Mouse (Mus musculus) neural tube, embryonic 11.5 days (tissue): Measurements from ENCODE around the gene Fam104a. TPM values are rescaled to one million over a fixed set of nuclear protein-coding genes. Genes with fewer than 3 reads are reported as not detected.

Experiments
- ATAC-seq: fragments of 200-750 bp; cut with Nextera tagmentation; 2 replicates; pipeline ENCODE4 v1.8.0; 2017; ENCODE audit warnings: moderate number of reproducible peaks, mild to moderate bottlenecking, moderate TSS enrichment, moderate library complexity; ENCODE audit not compliant: insufficient read depth, low FRiP score, low TSS enrichment
- DNase-seq: peaks from one replicate; pipeline ENCODE4 v3.0.0-alpha.2; 2015; ENCODE audit warnings: low spot score
- H3K27ac ChIP-seq: fragments of 300-500 bp; sonication (generic); 2 replicates; pipeline ENCODE4 v1.5.1; 2014; ENCODE audit warnings: low read depth, mild to moderate bottlenecking, low read length
- H3K27me3 ChIP-seq: fragments of 300-500 bp; sonication (generic); 2 replicates; pipeline ENCODE4 v1.6.1; 2014; ENCODE audit warnings: mild to moderate bottlenecking, low read length, mixed read lengths; ENCODE audit not compliant: control insufficient read depth, insufficient read depth
- H3K36me3 ChIP-seq: fragments of 300-500 bp; sonication (generic); 2 replicates; pipeline ENCODE4 v1.6.1; 2014; ENCODE audit warnings: mild to moderate bottlenecking, low read length, moderate library complexity, mixed read lengths; ENCODE audit not compliant: control insufficient read depth, insufficient read depth
- H3K4me1 ChIP-seq: fragments of 300-500 bp; sonication (generic); 2 replicates; pipeline ENCODE4 v1.6.1; 2014; ENCODE audit warnings: low read length, mixed read lengths; ENCODE audit not compliant: control insufficient read depth, insufficient read depth
- H3K4me2 ChIP-seq: fragments of 300-500 bp; sonication (generic); 2 replicates; pipeline ENCODE4 v1.6.1; 2014; ENCODE audit warnings: low read depth, mild to moderate bottlenecking, moderate library complexity
- H3K4me3 ChIP-seq: fragments of 300-500 bp; sonication (generic); 2 replicates; pipeline ENCODE4 v1.5.1; 2014; ENCODE audit warnings: low read depth, low read length
- H3K9ac ChIP-seq: fragments of 300-500 bp; sonication (generic); 2 replicates; pipeline ENCODE4 v1.6.1; 2014; ENCODE audit warnings: mild to moderate bottlenecking, low read length
- H3K9me3 ChIP-seq: fragments of 300-500 bp; sonication (generic); 2 replicates; pipeline ENCODE4 v1.6.1; 2016; ENCODE audit warnings: low read length; ENCODE audit not compliant: control insufficient read depth
- WGBS: fragments of 180-500 bp; shearing (Covaris S2); extraction: QIAGEN DNeasy Blood & Tissue Kit; methylation state at CpG from one replicate; pipeline ENCODE4 v1.1.7; 2014; 5-methylcytosine and 5-hydroxymethylcytosine counted together
- polyA plus RNA-seq: library from polyadenylated mRNA; unstranded; fragments of >200 nt; fragmentation: Nextera tagmentation; extraction: Ambion mirVana; gene quantifications from 2 replicates; pipeline ENCODE4 v1.2.1, GENCODE M21; 2014

The Fam104a gene
- polyA plus RNA-seq, 1 experiment from 2014 or later = 57.9 TPM

- peaks cover 13% of the 10 kb centered on the region for H3K36me3 ChIP-seq
- peaks cover 10% of the 10 kb centered on the region for H3K4me1 ChIP-seq
- DNase-seq (no peak), ATAC-seq (no peak)
- no peak overlapping the region for H3K4me2 ChIP-seq
- no peak overlapping the region for H3K27ac ChIP-seq
- WGBS = 92% methylated on average over 15 of the region's 15 CpGs
- no peaks in the 10 kb centered on the region for H3K27me3 ChIP-seq
- no peak overlapping the region for H3K9ac ChIP-seq
- H3K9me3 ChIP-seq = no peaks in the 10 kb centered on the region
- no peak overlapping the region for H3K4me3 ChIP-seq
Observed at GRCm38 (mm10) chr11:113654105-113654504, 29.9 kb downstream of the Fam104a start.

GRCm38 (mm10) chr11:113652516-113652915 lies 31.4 kb downstream of the Fam104a start:
- DNase-seq (no peak), ATAC-seq (no peak)
- Histone ChIP-seq H3K4me3 (no peak overlapping the region), H3K4me1 (peaks cover 10% of the 10 kb centered on the region), H3K9ac (no peak overlapping the region), H3K27me3 (no peaks in the 10 kb centered on the region), H3K9me3 (no peaks in the 10 kb centered on the region), H3K36me3 (peaks cover 12% of the 10 kb centered on the region), H3K4me2 (no peak overlapping the region), H3K27ac (0 out of 2 replicates have a peak overlapping the region, but pooled peaks have one; percentile 17)
- 88% methylated on average over 6 of the region's 6 CpGs for WGBS

- WGBS = 59% methylated on average over 8 of the region's 8 CpGs
- Histone ChIP-seq H3K4me3 (no peak overlapping the region), H3K9me3 (no peaks in the 10 kb centered on the region), H3K27ac (peak overlapping the region; percentile 65), H3K36me3 (peaks cover 7% of the 10 kb centered on the region), H3K27me3 (no peaks in the 10 kb centered on the region), H3K9ac (no peak overlapping the region), H3K4me2 (no peak overlapping the region), H3K4me1 (peaks cover 10% of the 10 kb centered on the region)
- peak; percentile 59 for DNase-seq
- ATAC-seq = no peak
Observed at GRCm38 (mm10) chr11:113651907-113652273, 32.1 kb downstream of the Fam104a start.

- Histone ChIP-seq H3K9me3 (no peaks in the 10 kb centered on the region), H3K9ac (no peak overlapping the region), H3K4me3 (no peak overlapping the region), H3K4me1 (peaks cover 10% of the 10 kb centered on the region), H3K36me3 (peaks cover 7% of the 10 kb centered on the region), H3K27me3 (no peaks in the 10 kb centered on the region), H3K4me2 (0 out of 2 replicates have a peak overlapping the region, but pooled peaks have one; percentile 2), H3K27ac (peak overlapping the region; percentile 65)
- peak; percentile 18 for DNase-seq
- WGBS = 55% methylated on average over 22 of the region's 22 CpGs
- ATAC-seq = no peak; the same call in 1 of the 2 replicates
Observed at GRCm38 (mm10) chr11:113651206-113651906, 32.6 kb downstream of the Fam104a start.

- Histone ChIP-seq H3K4me1 (peaks cover 10% of the 10 kb centered on the region), H3K27ac (peak within 1 kb of the TSS; percentile 81), H3K4me2 (peak within 1 kb of the TSS; percentile 56), H3K9me3 (no peaks in the 10 kb centered on the region), H3K36me3 (0 out of 2 replicates have a peak, but pooled peaks cover 3% of the 10 kb centered on the region), H3K9ac (peak within 1 kb of the TSS; percentile 93), H3K4me3 (peak within 1 kb of the TSS; percentile 61), H3K27me3 (no peaks in the 10 kb centered on the region)
- ATAC-seq = peak; percentile 69; the same call in 1 of the 2 replicates
- DNase-seq = peak; percentile 88
- WGBS = under 1% methylated on average over 76 of the region's 91 CpGs
Observed at GRCm38 (mm10) chr11:113649353-113650210, 34.4 kb downstream of the Fam104a start, which contains the start of gene Slc39a11. TSS of gene Slc39a11 (minus strand) at chr11:113650079.

GRCm38 (mm10) chr11:113648690-113649352 lies 35.1 kb downstream of the Fam104a start, which contains the start of gene Cog1:
TSS of gene Cog1 (plus strand) at chr11:113649169.
- Histone ChIP-seq H3K9me3 (no peaks in the 10 kb centered on the region), H3K27ac (peak within 1 kb of the TSS; percentile 81), H3K4me3 (peak within 1 kb of the TSS; percentile 61), H3K27me3 (no peaks in the 10 kb centered on the region), H3K4me2 (peak within 1 kb of the TSS; percentile 56), H3K36me3 (0 out of 2 replicates have a peak, but pooled peaks cover 1% of the 10 kb centered on the region), H3K9ac (peak within 1 kb of the TSS; percentile 93), H3K4me1 (peaks cover 10% of the 10 kb centered on the region)
- WGBS = 43% methylated on average over 26 of the region's 26 CpGs
- DNase-seq = no peak
- ATAC-seq = no peak

- ATAC-seq = no peak
- no peak overlapping the region for H3K27ac ChIP-seq
- H3K4me1 ChIP-seq = peaks cover 10% of the 10 kb centered on the region
- DNase-seq = peak; percentile 88
- H3K9ac ChIP-seq = peak overlapping the region; percentile 29; the same call in 1 of the 2 replicates
- no peaks in the 10 kb centered on the region for H3K36me3 ChIP-seq
- WGBS = 3% methylated on average over 15 of the region's 15 CpGs
- H3K9me3 ChIP-seq = no peaks in the 10 kb centered on the region
- no peak overlapping the region for H3K4me3 ChIP-seq
- H3K27me3 ChIP-seq = no peaks in the 10 kb centered on the region
- peak overlapping the region; percentile 17; the same call in 1 of the 2 replicates for H3K4me2 ChIP-seq
Observed at GRCm38 (mm10) chr11:113648152-113648551, 35.8 kb downstream of the Fam104a start.

- no peak overlapping the region for H3K4me3 ChIP-seq
- WGBS = 87% methylated on average over 3 of the region's 3 CpGs
- H3K4me1 ChIP-seq = peaks cover under 1% of the 10 kb centered on the region; the same call in 1 of the 2 replicates
- H3K27me3 ChIP-seq = no peaks in the 10 kb centered on the region
- H3K27ac ChIP-seq = no peak overlapping the region
- no peaks in the 10 kb centered on the region for H3K9me3 ChIP-seq
- no peaks in the 10 kb centered on the region for H3K36me3 ChIP-seq
- no peak for ATAC-seq
- no peak overlapping the region for H3K4me2 ChIP-seq
- DNase-seq = no peak
- no peak overlapping the region for H3K9ac ChIP-seq
Observed at GRCm38 (mm10) chr11:113645181-113645580, 38.8 kb downstream of the Fam104a start.
